Mouse (Mus musculus) adipocyte (in vitro differentiated cells): ENCODE results near the gene Sorbs1.

ENCODE experiments used
- DNase-seq: peaks from one replicate; pipeline ENCODE4 v3.0.0-alpha.2; 2016; ENCODE audit warnings: low spot score

The Sorbs1 gene

GRCm38 (mm10) chr19:40477445-40477941, 36.1 kb downstream of the Sorbs1 start:
- peak; percentile 66 for DNase-seq

- no peak for DNase-seq
Observed at GRCm38 (mm10) chr19:40476491-40476890, 37.1 kb downstream of the Sorbs1 start.

- DNase-seq, result peak; percentile 93
Observed at GRCm38 (mm10) chr19:40471526-40472245, 41.9 kb downstream of the Sorbs1 start.

GRCm38 (mm10) chr19:40469792-40470191, 43.8 kb downstream of the Sorbs1 start:
- no peak for DNase-seq

GRCm38 (mm10) chr19:40468308-40468707, 45.3 kb downstream of the Sorbs1 start:
- peak; percentile 52 for DNase-seq

GRCm38 (mm10) chr19:40467810-40468209, 45.8 kb downstream of the Sorbs1 start:
- DNase-seq, result no peak

- no peak for DNase-seq
Observed at GRCm38 (mm10) chr19:40465339-40465738, 48.2 kb downstream of the Sorbs1 start.

GRCm38 (mm10) chr19:40464408-40464807, 49.2 kb downstream of the Sorbs1 start:
- DNase-seq, result no peak

GRCm38 (mm10) chr19:40462892-40463291, 50.7 kb downstream of the Sorbs1 start:
- DNase-seq, result no peak

- no peak for DNase-seq
Observed at GRCm38 (mm10) chr19:40462481-40462880, 51.1 kb downstream of the Sorbs1 start.

GRCm38 (mm10) chr19:40461662-40462061, 51.9 kb downstream of the Sorbs1 start:
- DNase-seq, result no peak

GRCm38 (mm10) chr19:40460854-40461490, 52.6 kb downstream of the Sorbs1 start:
- no peak for DNase-seq

- DNase-seq, result no peak
Observed at GRCm38 (mm10) chr19:40459338-40459737, 54.2 kb downstream of the Sorbs1 start.

GRCm38 (mm10) chr19:40458806-40459205, 54.8 kb downstream of the Sorbs1 start:
- DNase-seq, result no peak

GRCm38 (mm10) chr19:40455248-40455647, 58.3 kb downstream of the Sorbs1 start:
- DNase-seq, result no peak

GRCm38 (mm10) chr19:40454096-40454495, 59.5 kb downstream of the Sorbs1 start:
- no peak for DNase-seq

GRCm38 (mm10) chr19:40452201-40452600, 61.4 kb downstream of the Sorbs1 start:
- DNase-seq, result no peak

- DNase-seq, result no peak
Observed at GRCm38 (mm10) chr19:40451307-40451706, 62.3 kb downstream of the Sorbs1 start.

GRCm38 (mm10) chr19:40446525-40446924, 67.1 kb downstream of the Sorbs1 start:
- no peak for DNase-seq

- no peak for DNase-seq
Observed at GRCm38 (mm10) chr19:40442377-40442776, 71.2 kb downstream of the Sorbs1 start.

GRCm38 (mm10) chr19:40440951-40441350, 72.6 kb downstream of the Sorbs1 start:
- peak; percentile 47 for DNase-seq

GRCm38 (mm10) chr19:40438907-40439306, 74.7 kb downstream of the Sorbs1 start:
- DNase-seq, result no peak

- DNase-seq, result no peak
Observed at GRCm38 (mm10) chr19:40437651-40438068, 75.9 kb downstream of the Sorbs1 start.
